Mouse (Mus musculus) ovary, adult 10 weeks (tissue): ENCODE measurements around the gene Xlr4c. TPM values are rescaled to one million over a fixed set of nuclear protein-coding genes. Genes with fewer than 3 reads are reported as not detected.

Source experiments
- polyA plus RNA-seq: library from polyadenylated mRNA; stranded (reverse); fragments of 350-450 nt; fragmentation: Illumina TruSeq; extraction: RNeasy Lipid Tissue Mini Kit (QIAGEN cat#74804); gene quantifications from one replicate; pipeline ENCODE4 v1.2.3, GENCODE M21; 2014

Gene Xlr4c
- polyA plus RNA-seq, result 9.4 TPM

GRCm38 (mm10) chrX:73242821-73243325 lies at the start of gene Xlr4c:
TSS of gene Xlr4c (minus strand) at chrX:73243130.

GRCm38 (mm10) chrX:73265270-73265669 lies 22.3 kb upstream of the Xlr4c start, which contains the start of gene Xlr3c:
TSS of gene Xlr3c (minus strand) at chrX:73265390.

GRCm38 (mm10) chrX:73227914-73228605 lies 14.9 kb downstream of the Xlr4c start, which contains the start of gene F8a:
TSS of gene F8a (plus strand) at chrX:73228291.

GRCm38 (mm10) chrX:73213819-73214564 lies 28.9 kb downstream of the Xlr4c start, which contains the start of gene Xlr4b:
TSS of gene Xlr4b (plus strand) at chrX:73214333.

GRCm38 (mm10) chrX:73191934-73192333 lies 51.0 kb downstream of the Xlr4c start, which contains the start of gene Xlr3b:
TSS of gene Xlr3b (plus strand) at chrX:73192207.

Other genes with a start within 250 kb of the Xlr4c start
- gene Pnma5, start 206.0 kb downstream of the Xlr4c start, polyA plus RNA-seq, result 0.54 TPM
- not detected for gene Pnma3, start 178.3 kb downstream of the Xlr4c start, polyA plus RNA-seq
- gene Xlr4a, start 160.7 kb downstream of the Xlr4c start, polyA plus RNA-seq, result 6.4 TPM
- 26.1 TPM for gene Xlr3a, start 146.0 kb downstream of the Xlr4c start, polyA plus RNA-seq
- gene Gm14685, start 126.1 kb downstream of the Xlr4c start, polyA plus RNA-seq, result not detected
- gene Xlr5b, start 94.3 kb downstream of the Xlr4c start, polyA plus RNA-seq, result 4.0 TPM
- not detected for gene DXBay18, start 93.7 kb downstream of the Xlr4c start, polyA plus RNA-seq
- not detected for gene Spin2d, start 66.1 kb downstream of the Xlr4c start, polyA plus RNA-seq
- 5.8 TPM for gene Xlr3b, start 50.9 kb downstream of the Xlr4c start, polyA plus RNA-seq
- 6.4 TPM for gene Xlr4b, start 28.8 kb downstream of the Xlr4c start, polyA plus RNA-seq
- gene F8a, start 14.8 kb downstream of the Xlr4c start, polyA plus RNA-seq, result 7.2 TPM
- gene Xlr3c, start 22.3 kb upstream of the Xlr4c start, polyA plus RNA-seq, result 2.1 TPM
- gene Xlr5a, start 49.8 kb upstream of the Xlr4c start, polyA plus RNA-seq, result 0.88 TPM
- gene Xlr5c, start 49.8 kb upstream of the Xlr4c start, polyA plus RNA-seq, result 0.83 TPM
- gene Gm45015, start 93.7 kb upstream of the Xlr4c start, polyA plus RNA-seq, result not detected
- 68.9 TPM for gene Zfp275, start 99.5 kb upstream of the Xlr4c start, polyA plus RNA-seq
- not detected for gene Gm18336, start 155.6 kb upstream of the Xlr4c start, polyA plus RNA-seq
- 0.37 TPM for gene Zfp92, start 168.0 kb upstream of the Xlr4c start, polyA plus RNA-seq
- gene Trex2, start 192.2 kb upstream of the Xlr4c start, polyA plus RNA-seq, result not detected
- 12.6 TPM for gene Haus7, start 215.9 kb upstream of the Xlr4c start, polyA plus RNA-seq
- 258 TPM for gene Bgn, start 240.5 kb upstream of the Xlr4c start, polyA plus RNA-seq